Mouse (Mus musculus) midbrain, embryonic 15.5 days (tissue): ENCODE measurements around the gene Lcn2. TPM values are rescaled to one million over a fixed set of nuclear protein-coding genes. Genes with fewer than 3 reads are reported as not detected.

Experiments
- ATAC-seq: fragments of 200-750 bp; cut with Nextera tagmentation; replicated peaks from 2 replicates; pipeline ENCODE4 v1.8.0; 2017; ENCODE audit warnings: moderate TSS enrichment
- H3K27ac ChIP-seq: fragments of 300-500 bp; sonication (generic); 2 replicates; pipeline ENCODE4 v1.5.1; 2015; ENCODE audit warnings: mild to moderate bottlenecking, inconsistent platforms
- H3K27me3 ChIP-seq: fragments of 300-500 bp; sonication (generic); replicated peaks from 2 replicates; pipeline ENCODE4 v1.6.1; 2015; ENCODE audit warnings: inconsistent platforms
- H3K36me3 ChIP-seq: fragments of 300-500 bp; sonication (generic); replicated peaks from 2 replicates; pipeline ENCODE4 v1.6.1; 2015; ENCODE audit warnings: inconsistent platforms
- H3K4me1 ChIP-seq: fragments of 300-500 bp; sonication (generic); 2 replicates; pipeline ENCODE4 v1.6.1; 2015; ENCODE audit warnings: inconsistent platforms
- H3K4me2 ChIP-seq: fragments of 300-500 bp; sonication (generic); 2 replicates; pipeline ENCODE4 v1.6.1; 2015; ENCODE audit warnings: inconsistent platforms, mild to moderate bottlenecking, moderate library complexity
- H3K4me3 ChIP-seq: fragments of 300-500 bp; sonication (generic); 2 replicates; pipeline ENCODE4 v1.5.1; 2015; ENCODE audit warnings: mild to moderate bottlenecking, inconsistent platforms
- H3K9ac ChIP-seq: fragments of 300-500 bp; sonication (generic); 2 replicates; pipeline ENCODE4 v1.6.1; 2015; ENCODE audit warnings: mild to moderate bottlenecking, inconsistent platforms
- H3K9me3 ChIP-seq: fragments of 300-500 bp; sonication (generic); 2 replicates; pipeline ENCODE4 v1.6.1; 2016; ENCODE audit warnings: inconsistent platforms
- WGBS: fragments of 180-500 bp; shearing (Covaris S2); methylation state at CpG from one replicate; pipeline ENCODE4 v1.1.7; 2015; ENCODE audit warnings: mixed read lengths; 5-methylcytosine and 5-hydroxymethylcytosine counted together
- polyA plus RNA-seq: library from polyadenylated mRNA; unstranded; fragments of >200 nt; fragmentation: Nextera tagmentation; extraction: Ambion mirVana; gene quantifications from 2 replicates; pipeline ENCODE4 v1.2.1, GENCODE M21; 2015

Gene Lcn2
- polyA plus RNA-seq, 1 experiment from 2014 or later, result 0.44 TPM

GRCm38 (mm10) chr2:32335888-32336287, 52.2 kb downstream of the Lcn2 start:
- Histone ChIP-seq H3K4me3 (no peak overlapping the region), H3K27me3 (peaks cover 3% of the 10 kb centered on the region; the same call in 1 of the 2 replicates), H3K9ac (no peak overlapping the region), H3K36me3 (peaks cover 40% of the 10 kb centered on the region), H3K4me2 (no peak overlapping the region), H3K4me1 (no peaks in the 10 kb centered on the region), H3K27ac (no peak overlapping the region), H3K9me3 (no peaks in the 10 kb centered on the region)
- 56% methylated on average over 15 of the region's 15 CpGs for WGBS
- no peak for ATAC-seq

Other genes starting within 250 kb of the Lcn2 start
- gene Prrc2b, start 237.2 kb downstream of the Lcn2 start, polyA plus RNA-seq, result 85.4 and 92.2 TPM in 2 replicates
- gene Pomt1, start 151.7 kb downstream of the Lcn2 start, polyA plus RNA-seq, result 32.8 and 37.7 TPM in 2 replicates
- gene Uck1, start 128.1 kb downstream of the Lcn2 start, polyA plus RNA-seq, result 112 and 117 TPM in 2 replicates
- gene Golga2, start 100.9 kb downstream of the Lcn2 start, polyA plus RNA-seq, result 34.1 and 35.6 TPM in 2 replicates
- gene Swi5, start 100.2 kb downstream of the Lcn2 start, polyA plus RNA-seq, result 404 TPM in 2 replicates
- 62.5 and 64.4 TPM in 2 replicates for gene Ciz1, start 35.9 kb downstream of the Lcn2 start, polyA plus RNA-seq
- 78.4 and 79.0 TPM in 2 replicates for gene Dnm1, start 34.9 kb downstream of the Lcn2 start, polyA plus RNA-seq
- gene 1110008P14Rik, start 6.3 kb downstream of the Lcn2 start, polyA plus RNA-seq, result 116 and 117 TPM in 2 replicates
- gene Ptges2, start 7.6 kb upstream of the Lcn2 start, polyA plus RNA-seq, result 51.3 and 54.2 TPM in 2 replicates
- 5.7 and 5.9 TPM in 2 replicates for gene Naif1, start 62.2 kb upstream of the Lcn2 start, polyA plus RNA-seq
- gene Slc25a25, start 63.2 kb upstream of the Lcn2 start, polyA plus RNA-seq, result 55.3 and 60.1 TPM in 2 replicates
- 7.3 TPM in 2 replicates for gene Fam102a, start 147.1 kb upstream of the Lcn2 start, polyA plus RNA-seq
- 145 and 150 TPM in 2 replicates for gene Dpm2, start 182.6 kb upstream of the Lcn2 start, polyA plus RNA-seq
- gene Pip5kl1, start 186.5 kb upstream of the Lcn2 start, polyA plus RNA-seq, result 11.3 and 11.8 TPM in 2 replicates
- gene 9430097D07Rik, start 187.4 kb upstream of the Lcn2 start, polyA plus RNA-seq, result 0.60 and 0.86 TPM in 2 replicates
- 33.3 and 36.5 TPM in 2 replicates for gene St6galnac4, start 198.8 kb upstream of the Lcn2 start, polyA plus RNA-seq
- 24.2 and 26.9 TPM in 2 replicates for gene St6galnac6, start 211.5 kb upstream of the Lcn2 start, polyA plus RNA-seq
- 97.6 and 101 TPM in 2 replicates for gene Ak1, start 233.5 kb upstream of the Lcn2 start, polyA plus RNA-seq